Mouse (Mus musculus): Measurements from ENCODE around the gene Mpo. TPM values are rescaled to one million over a fixed set of nuclear protein-coding genes. Genes with fewer than 3 reads are reported as not detected.
A peak's percentile ranks its signal among the peaks of the same experiment; 100 is the strongest.

Gene Mpo
- under 1 TPM in 1 of 4 experiments, not detected in 3; 0.89 TPM for total RNA-seq (2022)

GRCm38 (mm10) chr11:87793460-87793859 is at the start of gene Mpo:
Gene Mpo, plus strand, starts transcription at chr11:87793581.
- no peak for DNase-seq (ENCODE audit: low spot score)

GRCm38 (mm10) chr11:87743691-87744090 is 49.7 kb upstream of the Mpo start:
- DNase-seq (ENCODE audit: low spot score), result no peak

GRCm38 (mm10) chr11:87744964-87745363 is 48.4 kb upstream of the Mpo start:
- DNase-seq (ENCODE audit: low spot score), result no peak

- DNase-seq (ENCODE audit: low spot score), result no peak
These were observed 47.5 kb upstream of the Mpo start for GRCm38 (mm10) chr11:87745632-87746555.

GRCm38 (mm10) chr11:87747312-87747711 is 46.1 kb upstream of the Mpo start:
- no peak for DNase-seq (ENCODE audit: low spot score)

- no peak for DNase-seq (ENCODE audit: low spot score)
These were observed 45.7 kb upstream of the Mpo start for GRCm38 (mm10) chr11:87747716-87748115.

- no peak for DNase-seq (ENCODE audit: low spot score)
These were observed 45.0 kb upstream of the Mpo start for GRCm38 (mm10) chr11:87748132-87749119.

GRCm38 (mm10) chr11:87749192-87750042 is 44.0 kb upstream of the Mpo start:
- peak; percentile 47 for DNase-seq (ENCODE audit: low spot score)

- DNase-seq (ENCODE audit: low spot score), result no peak
These were observed 43.3 kb upstream of the Mpo start for GRCm38 (mm10) chr11:87750043-87750421.

GRCm38 (mm10) chr11:87750521-87750920 is 42.9 kb upstream of the Mpo start:
- DNase-seq (ENCODE audit: low spot score), result no peak

GRCm38 (mm10) chr11:87751031-87751430 is 42.4 kb upstream of the Mpo start:
- DNase-seq (ENCODE audit: low spot score), result no peak

- DNase-seq (ENCODE audit: low spot score), result no peak
These were observed 41.9 kb upstream of the Mpo start for GRCm38 (mm10) chr11:87751491-87751966.

GRCm38 (mm10) chr11:87752307-87752706 is 41.1 kb upstream of the Mpo start:
- DNase-seq (ENCODE audit: low spot score), result no peak

- DNase-seq (ENCODE audit: low spot score), result no peak
These were observed 40.1 kb upstream of the Mpo start for GRCm38 (mm10) chr11:87753255-87753654.

GRCm38 (mm10) chr11:87753891-87754501 is 39.4 kb upstream of the Mpo start:
- DNase-seq (ENCODE audit: low spot score), result no peak

GRCm38 (mm10) chr11:87754603-87755002 is 38.8 kb upstream of the Mpo start:
- no peak for DNase-seq (ENCODE audit: low spot score)

- peak; percentile 58 for DNase-seq (ENCODE audit: low spot score)
These were observed 37.9 kb upstream of the Mpo start for GRCm38 (mm10) chr11:87755360-87756017.

GRCm38 (mm10) chr11:87756251-87756820 is 37.0 kb upstream of the Mpo start:
- DNase-seq (ENCODE audit: low spot score), result peak; percentile 45
